Mouse (Mus musculus) embryonic facial prominence, embryonic 13.5 days (tissue): ENCODE measurements around the gene Ttc8. TPM values are rescaled to one million over a fixed set of nuclear protein-coding genes. Genes with fewer than 3 reads are reported as not detected.

Experiments used
- ATAC-seq: fragments of 200-750 bp; cut with Nextera tagmentation; 2 replicates; pipeline ENCODE4 v1.8.0; 2017; ENCODE audit warnings: low read depth; ENCODE audit not compliant: insufficient number of reproducible peaks, insufficient read depth, low FRiP score, low TSS enrichment
- H3K27ac ChIP-seq: fragments of 300-500 bp; sonication (generic); 2 replicates; pipeline ENCODE4 v1.5.1; 2015; ENCODE audit warnings: moderate library complexity, mild to moderate bottlenecking, inconsistent platforms
- H3K27me3 ChIP-seq: fragments of 300-500 bp; sonication (generic); 2 replicates; pipeline ENCODE4 v1.6.1; 2015; ENCODE audit warnings: mild to moderate bottlenecking, inconsistent platforms
- H3K36me3 ChIP-seq: fragments of 300-500 bp; sonication (generic); 2 replicates; pipeline ENCODE4 v1.6.1; 2015; ENCODE audit warnings: mild to moderate bottlenecking, inconsistent platforms
- H3K4me1 ChIP-seq: fragments of 300-500 bp; sonication (generic); 2 replicates; pipeline ENCODE4 v1.6.1; 2015; ENCODE audit warnings: inconsistent platforms
- H3K4me2 ChIP-seq: fragments of 300-500 bp; sonication (generic); 2 replicates; pipeline ENCODE4 v1.6.1; 2015; ENCODE audit warnings: moderate library complexity, mild to moderate bottlenecking, inconsistent platforms
- H3K4me3 ChIP-seq: fragments of 300-500 bp; sonication (generic); 2 replicates; pipeline ENCODE4 v1.5.1; 2015; ENCODE audit warnings: mild to moderate bottlenecking, inconsistent platforms
- H3K9ac ChIP-seq: fragments of 300-500 bp; sonication (generic); 2 replicates; pipeline ENCODE4 v1.6.1; 2015; ENCODE audit warnings: mild to moderate bottlenecking, inconsistent platforms
- H3K9me3 ChIP-seq: fragments of 300-500 bp; sonication (generic); 2 replicates; pipeline ENCODE4 v1.6.1; 2016; ENCODE audit warnings: inconsistent platforms
- WGBS: fragments of 180-500 bp; shearing (Covaris S2); methylation state at CpG from one replicate; pipeline ENCODE4 v1.1.7; 2015; ENCODE audit warnings: mixed read lengths; 5-methylcytosine and 5-hydroxymethylcytosine counted together
- polyA plus RNA-seq: library from polyadenylated mRNA; unstranded; fragments of >200 nt; fragmentation: Nextera tagmentation; extraction: Ambion mirVana; gene quantifications from 2 replicates; pipeline ENCODE4 v1.2.1, GENCODE M21; 2015

Ttc8 gene
- polyA plus RNA-seq, 1 experiment from 2014 or later, result 37.6 TPM

GRCm38 (mm10) chr12:99003046-99003445 lies 82.7 kb downstream of the Ttc8 start:
- H3K9ac ChIP-seq, result no peak overlapping the region
- no peak for ATAC-seq
- H3K9me3 ChIP-seq, result no peaks in the 10 kb centered on the region
- no peaks in the 10 kb centered on the region for H3K27me3 ChIP-seq
- H3K4me2 ChIP-seq, result no peak overlapping the region
- H3K36me3 ChIP-seq, result no peaks in the 10 kb centered on the region
- WGBS, result 68% methylated on average over 4 of the region's 4 CpGs
- peaks cover 8% of the 10 kb centered on the region for H3K4me1 ChIP-seq
- H3K27ac ChIP-seq, result no peak overlapping the region
- no peak overlapping the region for H3K4me3 ChIP-seq

DNA sequence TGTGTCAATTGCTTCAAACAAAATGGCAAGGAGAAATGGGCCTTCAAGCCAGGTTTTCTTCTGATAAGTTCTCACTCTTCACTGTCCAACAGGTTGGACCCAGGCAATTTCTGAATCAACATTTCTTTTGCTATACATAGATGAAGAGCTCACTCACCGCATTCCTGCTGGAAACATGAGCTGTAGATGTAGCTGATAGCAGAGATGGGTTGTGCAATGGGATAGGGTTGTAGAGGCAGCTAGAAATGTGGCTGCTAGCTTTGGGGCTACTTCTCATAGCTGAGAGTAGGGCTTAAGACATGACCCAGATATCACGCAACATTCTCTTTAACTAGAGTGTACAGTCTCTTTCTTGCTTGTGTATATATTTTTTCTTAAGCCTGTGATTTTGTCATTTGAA lies 84.4 kb downstream of the Ttc8 start:
- H3K4me1 ChIP-seq, result peaks cover 8% of the 10 kb centered on the region
- H3K27me3 ChIP-seq, result no peaks in the 10 kb centered on the region
- H3K27ac ChIP-seq, result no peak overlapping the region
- ATAC-seq, result no peak
- H3K4me3 ChIP-seq, result no peak overlapping the region
- no peaks in the 10 kb centered on the region for H3K36me3 ChIP-seq
- no peaks in the 10 kb centered on the region for H3K9me3 ChIP-seq
- no peak overlapping the region for H3K9ac ChIP-seq
- H3K4me2 ChIP-seq, result no peak overlapping the region
- WGBS, result 81% methylated on average over 2 of the region's 2 CpGs

GRCm38 (mm10) chr12:99008786-99009185 lies 88.4 kb downstream of the Ttc8 start:
- Histone ChIP-seq H3K4me3 (no peak overlapping the region), H3K27me3 (peaks cover 5% of the 10 kb centered on the region), H3K9ac (no peak overlapping the region), H3K27ac (no peak overlapping the region), H3K9me3 (no peaks in the 10 kb centered on the region), H3K36me3 (no peaks in the 10 kb centered on the region), H3K4me2 (no peak overlapping the region), H3K4me1 (peaks cover 8% of the 10 kb centered on the region; the same call in 1 of the 2 replicates)
- 63% methylated on average over 1 of the region's 1 CpGs for WGBS
- ATAC-seq, result no peak

GRCm38 (mm10) chr12:99009430-99009829 lies 89.1 kb downstream of the Ttc8 start:
- no peak overlapping the region for H3K27ac ChIP-seq
- 26% methylated on average over 4 of the region's 4 CpGs for WGBS
- no peak for ATAC-seq
- no peak overlapping the region for H3K4me3 ChIP-seq
- no peaks in the 10 kb centered on the region for H3K36me3 ChIP-seq
- no peak overlapping the region for H3K4me2 ChIP-seq
- H3K27me3 ChIP-seq, result peaks cover 5% of the 10 kb centered on the region
- no peak overlapping the region for H3K9ac ChIP-seq
- H3K9me3 ChIP-seq, result no peaks in the 10 kb centered on the region
- peaks cover 8% of the 10 kb centered on the region; the same call in 1 of the 2 replicates for H3K4me1 ChIP-seq

DNA sequence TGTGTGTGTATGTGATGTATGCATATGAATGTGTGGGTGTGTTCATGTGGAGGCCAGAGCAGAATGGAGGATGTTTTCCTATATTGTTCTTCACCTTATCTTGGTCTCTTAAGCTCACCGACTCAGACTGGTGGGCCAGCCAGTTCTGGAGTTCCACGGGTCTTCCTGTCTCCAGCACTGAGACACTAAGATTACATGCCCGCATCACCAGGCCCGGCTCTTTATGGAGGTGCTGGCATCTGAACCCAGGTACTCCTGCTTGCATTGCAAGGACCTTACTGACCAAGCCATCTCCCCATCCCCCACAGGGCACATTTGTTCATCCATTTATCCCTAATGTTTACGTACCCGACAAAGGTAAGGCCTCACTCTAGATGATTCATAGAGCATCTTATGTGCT lies 89.7 kb downstream of the Ttc8 start:
- ATAC-seq, result no peak
- Histone ChIP-seq H3K27me3 (peaks cover 5% of the 10 kb centered on the region), H3K4me1 (peaks cover 8% of the 10 kb centered on the region; the same call in 1 of the 2 replicates), H3K9ac (no peak overlapping the region), H3K9me3 (no peaks in the 10 kb centered on the region), H3K4me2 (no peak overlapping the region), H3K36me3 (no peaks in the 10 kb centered on the region), H3K4me3 (no peak overlapping the region), H3K27ac (no peak overlapping the region)
- WGBS, result 75% methylated on average over 6 of the region's 6 CpGs

GRCm38 (mm10) chr12:99011161-99011861 lies 90.9 kb downstream of the Ttc8 start:
- Histone ChIP-seq H3K4me1 (peaks cover 8% of the 10 kb centered on the region; the same call in 1 of the 2 replicates), H3K4me2 (peak overlapping the region; percentile 44), H3K4me3 (peak overlapping the region; percentile 21), H3K27me3 (peaks cover 5% of the 10 kb centered on the region), H3K36me3 (no peaks in the 10 kb centered on the region), H3K9me3 (no peaks in the 10 kb centered on the region), H3K27ac (no peak overlapping the region), H3K9ac (no peak overlapping the region)
- no peak for ATAC-seq
- WGBS, result 7% methylated on average over 22 of the region's 22 CpGs

DNA sequence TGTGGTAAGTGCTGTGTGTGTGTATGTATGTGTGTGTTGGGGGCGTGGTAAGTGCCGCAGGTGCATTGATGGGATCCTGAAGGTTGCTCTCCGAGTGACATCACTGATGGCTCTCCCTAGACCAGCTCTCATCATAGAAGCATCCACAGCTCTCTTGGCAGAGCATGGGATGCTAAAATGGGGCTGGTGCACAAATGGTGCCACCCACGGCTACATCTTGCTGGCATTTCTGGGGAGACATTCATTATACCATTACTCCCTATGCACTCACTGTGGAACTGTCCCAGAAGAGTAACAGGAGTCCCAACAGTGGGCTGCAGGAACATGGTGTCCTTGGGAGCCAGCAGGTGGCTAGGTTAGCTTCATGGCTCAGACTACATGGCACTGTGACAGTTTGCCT lies 95.5 kb downstream of the Ttc8 start:
- no peaks in the 10 kb centered on the region for H3K36me3 ChIP-seq
- ATAC-seq, result no peak
- WGBS, result 88% methylated on average over 4 of the region's 4 CpGs
- no peak overlapping the region for H3K27ac ChIP-seq
- no peaks in the 10 kb centered on the region for H3K9me3 ChIP-seq
- H3K4me3 ChIP-seq, result no peak overlapping the region
- H3K4me2 ChIP-seq, result no peak overlapping the region
- peaks cover 8% of the 10 kb centered on the region; the same call in 1 of the 2 replicates for H3K4me1 ChIP-seq
- peaks cover 2% of the 10 kb centered on the region for H3K27me3 ChIP-seq
- no peak overlapping the region for H3K9ac ChIP-seq

- no peak for ATAC-seq
- H3K4me2 ChIP-seq, result no peak overlapping the region
- no peak overlapping the region for H3K4me3 ChIP-seq
- no peaks in the 10 kb centered on the region for H3K36me3 ChIP-seq
- H3K9me3 ChIP-seq, result no peaks in the 10 kb centered on the region
- no peaks in the 10 kb centered on the region for H3K4me1 ChIP-seq
- WGBS, result 88% methylated on average over 6 of the region's 6 CpGs
- H3K9ac ChIP-seq, result no peak overlapping the region
- no peak overlapping the region for H3K27ac ChIP-seq
- H3K27me3 ChIP-seq, result no peaks in the 10 kb centered on the region
These were observed 104.1 kb downstream of the Ttc8 start for GRCm38 (mm10) chr12:99024430-99024960.

- H3K9me3 ChIP-seq, result no peaks in the 10 kb centered on the region
- H3K4me2 ChIP-seq, result no peak overlapping the region
- H3K27ac ChIP-seq, result no peak overlapping the region
- no peaks in the 10 kb centered on the region for H3K4me1 ChIP-seq
- H3K4me3 ChIP-seq, result no peak overlapping the region
- WGBS, result 74% methylated on average over 2 of the region's 2 CpGs
- no peaks in the 10 kb centered on the region for H3K27me3 ChIP-seq
- H3K36me3 ChIP-seq, result no peaks in the 10 kb centered on the region
- ATAC-seq, result no peak
- H3K9ac ChIP-seq, result no peak overlapping the region
These were observed 105.9 kb downstream of the Ttc8 start for GRCm38 (mm10) chr12:99026291-99026690.

DNA sequence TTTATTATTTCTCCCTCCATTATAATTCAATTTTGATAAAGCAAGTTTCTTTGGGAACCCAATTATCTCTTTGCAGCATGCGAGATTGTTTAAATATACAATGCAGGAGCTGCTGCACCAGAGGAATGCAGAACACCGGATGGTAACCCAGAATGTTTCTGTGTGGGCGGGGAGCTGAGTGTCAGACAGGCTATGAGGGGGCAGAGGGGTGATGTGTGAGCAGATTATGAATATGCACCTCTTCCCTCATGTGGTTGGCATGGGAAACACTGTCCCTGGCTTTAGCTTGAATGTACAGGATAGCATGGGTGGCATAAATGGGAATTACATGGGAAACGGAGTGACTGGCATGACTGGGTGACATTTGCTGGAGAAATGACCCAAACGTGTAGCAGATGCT lies 108.3 kb downstream of the Ttc8 start:
- H3K4me2 ChIP-seq, result no peak overlapping the region
- H3K27me3 ChIP-seq, result no peaks in the 10 kb centered on the region
- 47% methylated on average over 5 of the region's 5 CpGs for WGBS
- no peaks in the 10 kb centered on the region for H3K36me3 ChIP-seq
- no peak overlapping the region for H3K27ac ChIP-seq
- no peak overlapping the region for H3K9ac ChIP-seq
- no peak for ATAC-seq
- no peak overlapping the region for H3K4me3 ChIP-seq
- no peaks in the 10 kb centered on the region for H3K9me3 ChIP-seq
- H3K4me1 ChIP-seq, result no peaks in the 10 kb centered on the region

DNA sequence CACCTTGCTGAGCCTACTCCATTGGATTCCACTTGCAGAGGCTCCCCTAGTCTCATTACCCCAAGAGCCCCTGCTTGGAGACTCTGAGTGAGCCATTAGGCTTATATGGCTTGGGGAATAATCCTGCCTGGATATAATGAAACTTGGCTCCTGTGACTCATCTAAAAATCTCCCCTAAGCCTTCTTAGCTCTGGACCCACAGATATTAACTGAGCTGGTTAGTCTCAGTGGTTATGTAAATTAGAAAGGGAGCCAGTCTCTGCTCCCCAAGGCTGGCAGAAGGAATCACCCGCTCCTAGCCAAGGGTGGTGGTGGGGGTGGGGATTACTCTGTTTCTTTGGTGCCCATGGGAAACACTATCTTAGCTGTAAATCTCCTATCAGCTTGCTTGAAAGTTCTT lies 109.6 kb downstream of the Ttc8 start:
- WGBS, result 46% methylated on average over 1 of the region's 1 CpGs
- Histone ChIP-seq H3K36me3 (no peaks in the 10 kb centered on the region), H3K9ac (no peak overlapping the region), H3K4me3 (no peak overlapping the region), H3K4me2 (no peak overlapping the region), H3K27me3 (no peaks in the 10 kb centered on the region), H3K27ac (no peak overlapping the region), H3K4me1 (no peaks in the 10 kb centered on the region), H3K9me3 (no peaks in the 10 kb centered on the region)
- ATAC-seq, result no peak
